ENCODE assay signal across 8 mouse cellular contexts in genomic region chr2:167230554-167230953, GRCm38 (mm10). TPM values are rescaled to one million over a fixed set of nuclear protein-coding genes. Genes with fewer than 3 reads are reported as not detected.
DNase-seq lines count a peak whose midpoint lies in the region; ATAC-seq lines count a peak whose summit lies in the region.

No protein-coding gene starts in this region.

- H3K4me3 ChIP-seq in kidney, embryonic 15.5 days (replicated peaks) = peak overlapping the region; percentile 10
- H3K4me3 ChIP-seq in forebrain, embryonic 16.5 days (replicated peaks; ENCODE audit: low read length) = 0 out of 2 replicates have a peak overlapping the region, but pooled peaks have one; percentile 15

- no peaks in the 10 kb centered on the region for H3K36me3 ChIP-seq in kidney, embryonic 15.5 days
- no peaks in the 10 kb centered on the region for H3K36me3 ChIP-seq in forebrain, embryonic 16.5 days (ENCODE audit: control insufficient read depth, insufficient read depth)

- peaks cover 3% of the 10 kb centered on the region; the same call in 1 of the 2 replicates for H3K27me3 ChIP-seq in kidney, embryonic 15.5 days
- no peaks in the 10 kb centered on the region for H3K27me3 ChIP-seq in forebrain, embryonic 16.5 days (replicated peaks; ENCODE audit: control insufficient read depth, insufficient read depth, low read length)

- no peak for ATAC-seq in kidney, embryonic 15.5 days (replicated peaks; ENCODE audit: low FRiP score)
- ATAC-seq in forebrain, embryonic 16.5 days = no peak

- WGBS in kidney, embryonic 15.5 days = 22% methylated on average over 15 of the region's 15 CpGs
- WGBS in forebrain, embryonic 16.5 days = 6% methylated on average over 15 of the region's 15 CpGs

- intact Hi-C loops in left cerebral cortex, postnatal 36 days (cut with DNase I) = no loop called here

- H3K4me2 ChIP-seq in kidney, embryonic 15.5 days = peak overlapping the region; percentile 41
- H3K4me2 ChIP-seq in forebrain, embryonic 16.5 days (ENCODE audit: low read length) = peak overlapping the region; percentile 16; the same call in 1 of the 2 replicates

- no peaks in the 10 kb centered on the region; the same call in 1 of the 2 replicates for H3K9me3 ChIP-seq in kidney, embryonic 15.5 days (replicated peaks)
- H3K9me3 ChIP-seq in forebrain, embryonic 16.5 days (ENCODE audit: control insufficient read depth, low read length) = no peaks in the 10 kb centered on the region

- no peak for DNase-seq in kidney, adult 8-10 months
- peak; percentile 62 for DNase-seq in adrenal gland, postnatal 25 days
- DNase-seq in neural tube, embryonic 10.5 days (ENCODE audit: extremely low spot score, low spot score) = peak; percentile 49
- DNase-seq in cerebellum, postnatal 4 days (ENCODE audit: low spot score in 2 of 2) = no peak
- DNase-seq in gastrocnemius, adult 8-10 months (ENCODE audit: low spot score in 2 of 2) = no peak
- no peak for DNase-seq in left cerebral cortex, postnatal 36 days (ENCODE audit: low spot score in 2 of 2)

- no peak overlapping the region for H3K27ac ChIP-seq in kidney, embryonic 15.5 days
- no peak overlapping the region for H3K27ac ChIP-seq in forebrain, embryonic 16.5 days (ENCODE audit: low read length)

- no peak overlapping the region for H3K9ac ChIP-seq in kidney, embryonic 15.5 days
- H3K9ac ChIP-seq in forebrain, embryonic 16.5 days (replicated peaks; ENCODE audit: low read depth, low read length) = no peak overlapping the region

- H3K4me1 ChIP-seq in kidney, embryonic 15.5 days = peaks cover 29% of the 10 kb centered on the region
- peaks cover 4% of the 10 kb centered on the region; the same call in 1 of the 2 replicates for H3K4me1 ChIP-seq in forebrain, embryonic 16.5 days (replicated peaks; ENCODE audit: control insufficient read depth, insufficient read depth, low read length)

RNA-seq across cellular contexts. Expression of gene Ptgis, which starts 9.8 kb away (rescaled TPM):
- 18.7 and 21.1 TPM in 2 replicates for polyA plus RNA-seq in kidney, embryonic 15.5 days (2015; fragmentation: Nextera tagmentation; extraction: Ambion mirVana)
- 17.7 and 24.9 TPM in 2 replicates for total RNA-seq in adrenal gland, postnatal 25 days (2021)
- polyA plus RNA-seq in forebrain, embryonic 16.5 days (2015; fragmentation: Nextera tagmentation; extraction: Ambion mirVana) = 3.1 and 3.5 TPM in 2 replicates
- total RNA-seq in gastrocnemius, adult 8-10 months (2022) = 1 to 10 TPM; 1.1 to 3.3 (median 1.9) TPM
- 1 to 10 TPM; 1.6 to 1.8 TPM for total RNA-seq in left cerebral cortex, postnatal 36 days (2021)

RNA-seq across cellular contexts. Expression of gene Kcnb1, which starts 40.6 kb away (rescaled TPM):
- 0.95 and 1.9 TPM in 2 replicates for polyA plus RNA-seq in kidney, embryonic 15.5 days (2015; fragmentation: Nextera tagmentation; extraction: Ambion mirVana)
- 10.8 and 14.5 TPM in 2 replicates for total RNA-seq in adrenal gland, postnatal 25 days (2021)
- 2.3 and 3.2 TPM in 2 replicates for polyA plus RNA-seq in forebrain, embryonic 16.5 days (2015; fragmentation: Nextera tagmentation; extraction: Ambion mirVana)
- 10 to 100 TPM; 15.8 to 28.1 (median 25.7) TPM for total RNA-seq in gastrocnemius, adult 8-10 months (2022)
- 100 to 1,000 TPM; 217 to 219 TPM for total RNA-seq in left cerebral cortex, postnatal 36 days (2021)

Comparison
In these comparisons a context has a peak if more than half of its experiments do, and no peak if none do; other contexts are left out.
1. DNase-seq: peak in adrenal gland, postnatal 25 days (single experiment) and neural tube, embryonic 10.5 days (single experiment); none in kidney, adult 8-10 months (0 of 2), cerebellum, postnatal 4 days (0 of 2), gastrocnemius, adult 8-10 months (0 of 2) and left cerebral cortex, postnatal 36 days (0 of 2).
2. RNA of gene Kcnb1, which starts 40.6 kb away (total RNA-seq): 217 to 219 TPM in left cerebral cortex, postnatal 36 days; 15.8 to 28.1 TPM in gastrocnemius, adult 8-10 months and 10.8 to 14.5 TPM in adrenal gland, postnatal 25 days; every median in the first group is over 4 times any median in the second.